Mouse (Mus musculus) frontal cortex, postnatal 36 days (tissue): ENCODE results near the gene Serpina10.
A peak's percentile ranks its signal among the peaks of the same experiment; 100 is the strongest.
"Not testable (repeated sequence)": the region's sequence is repeated elsewhere in the genome, so short reads cannot be mapped to it uniquely, and the experiment has no call there.

Source experiments
- DNase-seq, 2 experiments: peaks; one replicate each; pipeline ENCODE4 v3.0.0; 2022; ENCODE audit warnings: low spot score in 2 of 2

Serpina10 gene

GRCm38 (mm10) chr12:103631203-103631612 lies at the start of gene Serpina10:
TSS of gene Serpina10 (minus strand) at chr12:103631444.
- DNase-seq = no peak

- DNase-seq = not testable (repeated sequence)
These were observed 48.6 kb upstream of the Serpina10 start for GRCm38 (mm10) chr12:103679853-103680252.

GRCm38 (mm10) chr12:103676039-103676438 lies 44.8 kb upstream of the Serpina10 start, which contains the start of gene Serpina16:
TSS of gene Serpina16 (minus strand) at chr12:103676139.
- DNase-seq = no peak

GRCm38 (mm10) chr12:103673179-103673578 lies 41.9 kb upstream of the Serpina10 start:
- DNase-seq = no peak

GRCm38 (mm10) chr12:103671483-103671882 lies 40.2 kb upstream of the Serpina10 start:
- no peak for DNase-seq

- no peak for DNase-seq
These were observed 39.7 kb upstream of the Serpina10 start for GRCm38 (mm10) chr12:103670964-103671363.

GRCm38 (mm10) chr12:103670344-103670743 lies 39.1 kb upstream of the Serpina10 start:
- peak; percentile 6 to 16 for DNase-seq

- no peak for DNase-seq
These were observed 34.0 kb upstream of the Serpina10 start for GRCm38 (mm10) chr12:103665286-103665685.

- DNase-seq = not testable (repeated sequence)
These were observed 30.8 kb upstream of the Serpina10 start for GRCm38 (mm10) chr12:103662053-103662452.

- DNase-seq = no peak
These were observed 28.8 kb upstream of the Serpina10 start for GRCm38 (mm10) chr12:103660076-103660475.

GRCm38 (mm10) chr12:103659171-103659570 lies 27.9 kb upstream of the Serpina10 start:
- no peak for DNase-seq

- DNase-seq = no peak
These were observed 26.7 kb upstream of the Serpina10 start for GRCm38 (mm10) chr12:103657991-103658390.

GRCm38 (mm10) chr12:103656848-103657626 lies 25.8 kb upstream of the Serpina10 start, which contains the start of gene Serpina6:
TSS of gene Serpina6 (minus strand) at chr12:103657212.
- no peak for DNase-seq

- DNase-seq = no peak
These were observed 24.1 kb upstream of the Serpina10 start for GRCm38 (mm10) chr12:103655123-103656044.

GRCm38 (mm10) chr12:103653836-103654235 lies 22.6 kb upstream of the Serpina10 start:
- DNase-seq = no peak

GRCm38 (mm10) chr12:103646314-103646713 lies 15.1 kb upstream of the Serpina10 start:
- no peak for DNase-seq

- DNase-seq = no peak
These were observed 13.4 kb upstream of the Serpina10 start for GRCm38 (mm10) chr12:103644601-103645000.

- no peak for DNase-seq
These were observed 12.6 kb upstream of the Serpina10 start for GRCm38 (mm10) chr12:103643818-103644217.

GRCm38 (mm10) chr12:103643336-103643735 lies 12.1 kb upstream of the Serpina10 start:
- peak; percentile 84 to 89 for DNase-seq

- DNase-seq = no peak
These were observed 4.6 kb upstream of the Serpina10 start for GRCm38 (mm10) chr12:103635846-103636245.

GRCm38 (mm10) chr12:103634430-103634829 lies 3.2 kb upstream of the Serpina10 start:
- DNase-seq = no peak

- no peak for DNase-seq
These were observed 14.4 kb downstream of the Serpina10 start for GRCm38 (mm10) chr12:103616860-103617261.
